Mouse (Mus musculus) right cerebral cortex, adult 2 months (tissue): Measurements from ENCODE around the gene Tbx21.
A peak's percentile ranks its signal among the peaks of the same experiment; 100 is the strongest.

Experiments used
- DNase-seq, 2 experiments: peaks; one replicate each; pipeline ENCODE4 v3.0.0; 2021 to 2022; ENCODE audit warnings: low spot score in 2 of 2

The Tbx21 gene

GRCm38 (mm10) chr11:97083401-97084140 is 31.6 kb downstream of the Tbx21 start:
- peak; percentile 64 to 74 for DNase-seq

GRCm38 (mm10) chr11:97082977-97083376 is 32.2 kb downstream of the Tbx21 start:
- peak; percentile 56 to 64 for DNase-seq

GRCm38 (mm10) chr11:97080291-97080690 is 34.8 kb downstream of the Tbx21 start:
- no peak for DNase-seq

- no peak for DNase-seq
Observed at GRCm38 (mm10) chr11:97078751-97079150, 36.4 kb downstream of the Tbx21 start.

- DNase-seq: no peak
Observed at GRCm38 (mm10) chr11:97074235-97074634, 40.9 kb downstream of the Tbx21 start.

GRCm38 (mm10) chr11:97072533-97072932 is 42.6 kb downstream of the Tbx21 start:
- peak; percentile 67 to 70 for DNase-seq

GRCm38 (mm10) chr11:97071129-97071528 is 44.0 kb downstream of the Tbx21 start:
- DNase-seq: no peak

GRCm38 (mm10) chr11:97069770-97070169 is 45.4 kb downstream of the Tbx21 start:
- no peak for DNase-seq

- no peak for DNase-seq
Observed at GRCm38 (mm10) chr11:97069333-97069732, 45.8 kb downstream of the Tbx21 start.

- no peak for DNase-seq
Observed at GRCm38 (mm10) chr11:97066656-97067360, 48.3 kb downstream of the Tbx21 start.

- DNase-seq: no peak
Observed at GRCm38 (mm10) chr11:97065538-97066295, 49.4 kb downstream of the Tbx21 start.

- no peak for DNase-seq
Observed at GRCm38 (mm10) chr11:97063921-97064295, 51.2 kb downstream of the Tbx21 start.

- no peak for DNase-seq
Observed at GRCm38 (mm10) chr11:97063274-97063920, 51.7 kb downstream of the Tbx21 start.

GRCm38 (mm10) chr11:97052219-97052646 is 62.9 kb downstream of the Tbx21 start:
- no peak for DNase-seq

GRCm38 (mm10) chr11:97050944-97051586 is 64.1 kb downstream of the Tbx21 start:
- no peak for DNase-seq

- DNase-seq: peak; percentile 67 to 78
Observed at GRCm38 (mm10) chr11:97050216-97050943, 64.8 kb downstream of the Tbx21 start, which contains the start of gene Osbpl7. Gene Osbpl7 (plus strand): TSS chr11:97050628.

- DNase-seq: no peak
Observed at GRCm38 (mm10) chr11:97049492-97050085, 65.5 kb downstream of the Tbx21 start.

- DNase-seq: no peak
Observed at GRCm38 (mm10) chr11:97048090-97048650, 67.0 kb downstream of the Tbx21 start.
